ENCODE assay signal across 10 mouse cellular contexts in genomic region chr13:15543888-15544640, GRCm38 (mm10).
DNase-seq lines count a peak whose midpoint lies in the region; ATAC-seq lines count a peak whose summit lies in the region.
"Had no signal": no experiment of that assay in that cellular context is flagged by ENCODE, and none has a peak within 500 bp of the region (broad histone marks: within the 10 kb centered on the region; RNA-seq: fewer than 3 reads in every experiment).

No protein-coding gene starts in this region.

- no peaks in the 10 kb centered on the region for H3K27me3 ChIP-seq in hindbrain, embryonic 11.5 days (ENCODE audit: control insufficient read depth, insufficient read depth, low read length)
- H3K27me3 ChIP-seq in midbrain, embryonic 10.5 days (ENCODE audit: low read depth, poor library complexity, severe bottlenecking): peaks cover 64% of the 10 kb centered on the region

- no peaks in the 10 kb centered on the region for H3K9me3 ChIP-seq in hindbrain, embryonic 11.5 days (ENCODE audit: control insufficient read depth, low read length)
- H3K9me3 ChIP-seq in midbrain, embryonic 10.5 days (replicated peaks): no peaks in the 10 kb centered on the region

- intact Hi-C loops in heart, postnatal 14 days (cut with DNase I): no loop called here

- H3K9ac ChIP-seq in hindbrain, embryonic 11.5 days (ENCODE audit: low read depth, low read length): no peak overlapping the region

- no peak overlapping the region for H3K4me3 ChIP-seq in hindbrain, embryonic 11.5 days (ENCODE audit: low read depth, low read length)
- peak overlapping the region; percentile 32 for H3K4me3 ChIP-seq in midbrain, embryonic 10.5 days

- DNase-seq in frontal cortex, adult 2 months (ENCODE audit: extremely low spot score in 1 of 2, low spot score in 1 of 2): peak; percentile 24 to 25
- no peak for DNase-seq in frontal cortex, postnatal 25 days (ENCODE audit: low spot score in 2 of 2)
- DNase-seq in embryo, embryonic 10.5 days (ENCODE audit: low spot score): peak; percentile 82
- DNase-seq in hindbrain, embryonic 11.5 days (ENCODE audit: low spot score): peak; percentile 60
- peak; percentile 63 for DNase-seq in midbrain, embryonic 10.5 days (ENCODE audit: low spot score)
- DNase-seq in thymus, postnatal 4 days: no peak
- DNase-seq in heart, postnatal 14 days: no peak
- DNase-seq: cerebellum, adult 2 months; spleen, adult 18-20 months had no signal

- H3K4me1 ChIP-seq in hindbrain, embryonic 11.5 days (replicated peaks; ENCODE audit: control insufficient read depth, insufficient read depth, low read length): peaks cover 12% of the 10 kb centered on the region
- H3K4me1 ChIP-seq in midbrain, embryonic 10.5 days: peaks cover 98% of the 10 kb centered on the region

- H3K36me3 ChIP-seq in hindbrain, embryonic 11.5 days (ENCODE audit: control insufficient read depth, insufficient read depth, low read length): no peaks in the 10 kb centered on the region
- H3K36me3 ChIP-seq in midbrain, embryonic 10.5 days: peaks cover 12% of the 10 kb centered on the region

- 22% methylated on average over 7 of the region's 7 CpGs for WGBS in hindbrain, embryonic 11.5 days
- WGBS in midbrain, embryonic 10.5 days: 14% methylated on average over 7 of the region's 7 CpGs

- H3K27ac ChIP-seq in hindbrain, embryonic 11.5 days (ENCODE audit: low read depth, low read length): peak overlapping the region; percentile 75; the same call in 1 of the 2 replicates
- peak overlapping the region; percentile 74 for H3K27ac ChIP-seq in midbrain, embryonic 10.5 days (replicated peaks)

- ATAC-seq in hindbrain, embryonic 11.5 days (ENCODE audit: low FRiP score): peak; percentile 86
- ATAC-seq in erythroblast, adult 5-6 weeks (replicated peaks; ENCODE audit: low FRiP score, poor library complexity, severe bottlenecking): no peak

- no peak overlapping the region for H3K4me2 ChIP-seq in hindbrain, embryonic 11.5 days (replicated peaks; ENCODE audit: low read depth, low read length)

Comparison
In these comparisons a context has a peak if more than half of its experiments do, and no peak if none do; other contexts are left out.
1. DNase-seq: peak in frontal cortex, adult 2 months (2 of 2), embryo, embryonic 10.5 days (single experiment), hindbrain, embryonic 11.5 days (single experiment) and midbrain, embryonic 10.5 days (single experiment); none in frontal cortex, postnatal 25 days (0 of 2), thymus, postnatal 4 days (single experiment) and heart, postnatal 14 days (0 of 2).